Mouse (Mus musculus): ENCODE results near the gene Gm7271.

- TF ChIP-seq CTCF (IDR thresholded peaks at IDR 0.05; ENCODE audit: low read depth) (no peak), EP300 (optimal IDR thresholded peaks at IDR 0.05) (no peak)
Observed at GRCm38 (mm10) chr5:76495126-76495525, 11.3 kb downstream of the Gm7271 start.

Data from stomach, postnatal 0 days (tissue).